Mouse (Mus musculus) megakaryocyte progenitor cell, adult 5-6 weeks (primary cell): Measurements from ENCODE around the gene Kif3a. TPM values are rescaled to one million over a fixed set of nuclear protein-coding genes. Genes with fewer than 3 reads are reported as not detected.

Experiments used
- ATAC-seq: replicated peaks from 2 replicates; pipeline ENCODE4 v1.8.0; 2016; ENCODE audit warnings: mild to moderate bottlenecking, moderate TSS enrichment, inconsistent platforms; ENCODE audit not compliant: poor library complexity
- total RNA-seq, 2 experiments: library from RNA; stranded (forward) in 1 of 2; stranded (reverse) in 1 of 2; fragments of 157-497, 149-512 nt in 1 of 2; fragments of 200-1000 nt in 1 of 2; gene quantifications; 2 replicates each; pipeline versions ENCODE4 v1.2.3 to v1.2.4; 2015 to 2017

Gene Kif3a
- total RNA-seq, 2 experiments from 2014 or later = 3.9 to 6.2 TPM

DNA sequence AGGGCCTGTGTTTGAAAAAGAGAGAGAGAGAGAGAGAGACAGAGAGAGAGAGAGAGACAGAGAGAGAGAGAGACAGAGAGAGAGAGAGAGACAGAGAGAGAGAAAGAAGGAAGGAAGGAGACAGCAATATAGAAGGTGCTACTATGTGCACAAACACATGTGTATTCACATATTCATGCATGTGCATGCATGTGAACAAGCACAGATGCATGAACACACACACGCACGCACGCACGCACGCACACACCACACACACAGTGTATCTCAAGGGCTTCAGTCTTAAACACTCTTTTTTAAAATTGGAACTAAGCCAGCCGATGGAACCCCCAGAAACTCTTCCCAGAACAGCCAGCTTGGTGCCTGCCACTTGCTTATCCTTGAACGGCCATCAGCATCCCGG is 48.4 kb downstream of the Kif3a start:
- ATAC-seq = no peak

DNA sequence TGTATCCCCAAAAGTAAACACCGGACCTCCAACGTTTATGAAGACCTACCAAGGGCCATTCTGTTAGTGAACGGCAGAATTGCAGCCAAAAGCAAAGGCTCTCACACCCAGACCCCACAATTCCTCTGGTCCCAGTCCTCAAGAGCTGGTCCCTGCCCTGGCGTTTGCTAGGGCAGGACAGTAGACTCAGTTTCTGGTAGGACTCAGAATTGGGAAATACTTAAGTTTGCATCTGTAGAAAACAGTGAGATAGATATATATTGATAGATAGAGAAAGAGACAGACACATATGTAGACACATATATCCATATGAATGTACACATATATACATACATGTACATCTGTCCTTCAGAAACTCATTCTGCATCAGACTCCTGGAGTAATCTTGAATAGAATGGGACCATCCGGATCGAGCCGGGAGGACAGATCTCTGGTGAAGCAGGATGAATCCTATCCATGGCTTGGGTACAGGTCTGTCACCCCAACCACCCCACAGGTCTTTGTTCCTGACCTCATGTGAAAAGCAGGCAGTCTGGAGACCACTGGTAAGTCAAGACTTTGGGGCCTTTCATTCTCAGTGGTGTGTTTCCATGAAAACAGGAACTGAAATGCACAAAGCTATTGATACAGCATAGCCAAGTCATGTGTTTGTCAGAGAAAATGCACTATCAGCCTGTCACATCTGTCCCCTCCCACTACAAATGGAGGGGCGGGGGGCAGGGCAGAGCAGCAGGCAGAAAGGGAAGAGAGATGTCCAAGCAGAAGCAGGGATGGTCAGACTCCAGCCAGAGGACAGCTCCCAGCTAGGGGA is 49.8 kb downstream of the Kif3a start:
- peak; percentile 70 for ATAC-seq

DNA sequence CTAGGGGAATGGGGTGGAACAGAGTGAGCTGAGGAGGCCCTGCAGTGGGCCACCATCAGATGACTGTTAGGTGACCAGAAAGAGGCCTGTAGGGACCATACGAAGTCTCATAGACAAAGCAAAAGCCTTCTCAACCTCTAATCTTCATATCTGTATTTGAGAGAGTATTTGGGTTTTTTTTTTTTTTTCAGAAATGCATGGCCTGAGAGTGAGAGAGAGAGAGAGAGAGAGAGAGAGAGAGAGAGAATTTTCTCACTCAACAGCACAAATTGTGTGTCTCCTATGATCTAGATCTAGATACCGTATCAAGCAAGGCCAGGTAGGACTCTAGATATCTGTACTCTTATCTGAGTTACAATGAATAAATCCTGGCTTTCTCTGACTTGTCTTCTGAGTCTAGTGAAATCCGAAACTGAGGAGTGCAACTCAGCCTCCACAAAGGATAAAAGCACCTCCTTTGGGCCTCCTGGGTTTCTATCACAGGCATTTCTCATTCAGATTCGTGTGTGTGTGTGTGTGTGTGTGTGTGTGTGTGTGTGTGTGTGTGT is 50.5 kb downstream of the Kif3a start:
- no peak for ATAC-seq

GRCm38 (mm10) chr11:53618619-53619198 is 51.5 kb downstream of the Kif3a start, which contains the start of gene Il4:
TSS of gene Il4 (minus strand) at chr11:53618669.
- ATAC-seq = no peak

DNA sequence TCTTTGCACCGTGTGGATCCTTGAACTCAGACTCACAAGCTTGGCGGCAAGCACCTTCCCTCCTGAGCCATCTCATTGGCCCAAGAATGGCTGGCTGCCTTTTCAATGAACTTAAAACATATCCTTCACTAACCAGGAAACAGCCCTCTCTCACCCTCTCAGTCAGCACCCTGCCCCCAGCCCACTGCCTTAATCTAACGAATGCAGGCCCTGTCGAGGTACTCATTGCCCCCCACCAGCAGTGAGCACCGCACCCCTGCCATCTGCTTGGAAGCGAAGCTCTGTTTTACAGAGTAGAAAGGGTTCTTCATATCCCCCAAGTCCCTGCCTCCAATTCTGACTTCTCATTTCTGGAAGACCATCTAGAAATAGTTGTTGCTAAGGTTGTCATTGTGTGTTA is 52.2 kb downstream of the Kif3a start:
- ATAC-seq = peak; percentile 32; the same call in 1 of the 2 replicates

GRCm38 (mm10) chr11:53620094-53620493 is 52.9 kb downstream of the Kif3a start:
- ATAC-seq = no peak

DNA sequence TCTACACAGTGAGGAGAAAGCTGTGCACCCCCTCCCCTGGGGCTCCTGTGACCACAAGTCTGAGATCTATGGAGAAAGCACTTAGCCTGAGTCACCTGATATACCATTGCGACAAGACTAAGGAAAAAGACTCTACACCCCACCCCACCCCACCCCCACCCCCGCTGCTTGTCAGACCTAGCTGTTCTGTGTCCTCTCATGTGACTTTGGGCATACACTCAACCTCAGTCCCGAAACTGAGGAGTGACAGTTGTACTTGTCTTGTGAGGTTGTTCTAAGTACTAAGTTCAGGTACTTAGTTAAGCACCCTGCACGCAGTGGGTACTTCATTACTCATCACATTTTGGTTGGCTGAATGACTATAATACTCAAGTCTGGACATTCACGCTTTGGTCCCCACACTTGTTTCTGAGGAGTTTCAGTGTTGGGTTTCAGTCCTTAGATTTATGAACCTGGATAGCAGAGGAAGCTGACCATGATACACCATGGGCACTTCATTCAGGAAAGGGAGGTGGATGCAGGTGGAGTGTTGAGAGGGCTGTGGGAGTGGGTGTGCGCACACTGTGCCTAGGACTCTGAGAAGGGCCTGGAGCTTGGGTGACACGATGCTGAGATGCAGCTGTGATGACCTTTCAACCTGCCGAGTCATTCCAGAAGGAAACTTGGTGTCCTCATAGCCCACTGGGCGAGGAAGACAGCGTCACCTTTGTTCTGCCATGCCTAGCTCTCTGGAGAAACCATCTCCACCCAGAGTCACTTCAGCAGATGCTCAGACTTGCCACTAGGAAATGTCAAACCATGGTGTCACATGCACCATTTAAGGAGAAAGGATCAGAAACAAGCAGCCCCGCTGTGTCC is 54.6 kb downstream of the Kif3a start:
- no peak for ATAC-seq

GRCm38 (mm10) chr11:53622440-53622806 is 55.2 kb downstream of the Kif3a start:
- ATAC-seq = 0 out of 2 replicates have a peak, but pooled peaks have one; percentile 7

DNA sequence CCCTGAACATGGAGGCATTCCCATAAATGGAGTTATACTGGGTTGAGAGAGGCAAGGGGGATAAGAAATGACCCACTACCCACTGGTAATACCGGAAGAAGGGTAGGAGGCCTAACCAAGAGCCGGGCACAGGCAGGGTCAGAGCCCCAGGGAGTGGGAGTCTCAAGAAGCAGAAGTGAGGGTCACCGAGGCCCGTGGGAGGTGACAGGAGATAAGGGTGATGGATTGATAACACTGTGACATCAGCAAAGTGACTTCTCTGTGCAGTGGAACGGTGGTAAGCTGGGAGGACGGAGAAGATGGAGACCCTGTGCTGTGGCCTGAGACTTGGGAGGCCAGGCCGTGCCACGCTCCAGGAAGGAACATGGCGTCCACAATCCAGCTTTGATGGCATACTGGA is 56.4 kb downstream of the Kif3a start:
- ATAC-seq = no peak

- ATAC-seq = no peak
These were observed 56.9 kb downstream of the Kif3a start for GRCm38 (mm10) chr11:53624124-53624523.

- peak; percentile 42 for ATAC-seq
These were observed 59.7 kb downstream of the Kif3a start for GRCm38 (mm10) chr11:53626802-53627373.

- peak; percentile 86 for ATAC-seq
These were observed 60.7 kb downstream of the Kif3a start for GRCm38 (mm10) chr11:53627859-53628258.

DNA sequence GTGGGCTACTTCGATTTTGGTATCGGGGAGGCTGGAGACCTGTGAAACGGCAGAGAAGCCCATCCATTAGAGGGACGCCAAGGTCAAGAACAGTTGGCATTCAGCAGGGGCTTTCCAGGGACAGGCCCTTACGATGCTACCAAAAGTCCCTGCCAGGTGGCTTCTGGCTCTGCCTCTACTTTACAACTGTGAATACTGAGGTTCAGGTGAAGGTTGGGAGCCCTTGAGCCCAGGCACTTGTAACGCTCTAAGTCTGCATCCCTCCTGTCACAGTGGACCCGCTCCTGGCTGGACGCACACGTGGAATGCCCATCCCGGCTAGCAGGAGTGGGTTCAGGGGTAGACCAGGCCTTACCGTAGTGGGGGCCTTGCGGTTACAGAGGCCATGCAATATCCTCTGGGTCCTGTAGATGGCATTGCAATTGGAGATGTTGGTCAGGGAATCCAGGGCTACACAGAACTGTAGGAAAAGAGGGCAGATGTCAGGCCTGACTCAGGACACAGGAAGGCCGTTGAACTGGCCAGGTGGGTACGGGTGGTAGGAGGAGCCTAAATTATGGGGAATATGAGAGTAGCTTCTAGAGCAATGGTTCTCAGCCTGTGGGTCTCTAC is 65.0 kb downstream of the Kif3a start:
- peak; percentile 42 for ATAC-seq

- peak; percentile 38 for ATAC-seq
These were observed 66.5 kb downstream of the Kif3a start for GRCm38 (mm10) chr11:53633644-53634043.

GRCm38 (mm10) chr11:53634556-53634955 is 67.4 kb downstream of the Kif3a start, which contains the start of gene Il13:
TSS of gene Il13 (minus strand) at chr11:53634702.
- no peak for ATAC-seq

- no peak for ATAC-seq
These were observed 68.5 kb downstream of the Kif3a start for GRCm38 (mm10) chr11:53635590-53636182.

DNA sequence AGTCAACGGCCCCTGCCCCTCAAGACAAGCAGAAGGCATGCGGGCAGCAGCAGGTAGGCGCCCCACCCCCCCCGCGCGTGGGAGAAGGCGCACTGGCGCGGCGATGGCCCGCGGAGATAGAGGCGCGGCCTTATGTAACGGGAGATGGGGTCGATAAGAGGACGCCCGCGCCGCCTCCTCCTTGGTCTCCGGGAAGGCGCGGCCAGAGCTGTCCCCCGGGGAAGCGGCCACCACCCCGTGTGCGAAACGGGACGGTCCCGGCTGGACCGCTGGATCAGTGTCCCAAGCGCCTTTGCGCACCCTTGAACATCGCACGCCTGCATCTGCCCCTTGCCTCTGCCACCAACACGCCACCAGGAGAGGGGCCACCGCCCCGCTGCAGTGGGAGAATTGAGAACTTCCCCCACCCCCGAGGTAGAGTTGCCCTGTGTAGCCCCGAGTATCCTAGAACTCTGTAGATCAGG is 69.0 kb downstream of the Kif3a start:
- peak; percentile 38 for ATAC-seq

GRCm38 (mm10) chr11:53637046-53637802 is 70.0 kb downstream of the Kif3a start:
- ATAC-seq = no peak

DNA sequence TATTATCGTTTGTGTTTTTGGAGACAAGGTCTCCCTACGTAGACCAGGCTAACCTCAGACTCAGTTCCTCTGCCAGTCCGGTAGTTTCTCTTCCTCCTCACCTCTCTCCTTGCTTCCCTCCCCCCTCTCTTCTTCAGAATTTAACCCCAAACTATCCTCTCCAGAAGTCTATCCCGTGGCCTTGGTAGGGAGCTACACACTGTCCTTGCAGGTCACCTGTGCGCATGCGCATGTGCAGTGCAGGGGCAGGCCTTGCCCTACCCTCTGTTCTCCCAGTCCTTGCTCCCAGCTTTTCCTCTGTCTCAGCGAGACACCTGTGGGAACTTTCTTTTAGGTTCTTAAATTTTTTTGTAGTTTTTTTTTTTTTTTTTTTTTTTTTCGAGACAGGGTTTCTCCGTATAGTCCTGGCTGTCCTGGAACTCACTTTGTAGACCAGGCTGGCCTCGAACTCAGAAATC is 70.7 kb downstream of the Kif3a start:
- ATAC-seq = no peak
